Mouse (Mus musculus) intestine, postnatal 0 days (tissue): ENCODE data around the gene St6galnac4. TPM values are rescaled to one million over a fixed set of nuclear protein-coding genes. Genes with fewer than 3 reads are reported as not detected.
A peak's percentile ranks its signal among the peaks of the same experiment; 100 is the strongest.

ENCODE experiments used
- ATAC-seq: fragments of 200-750 bp; cut with Nextera tagmentation; 2 replicates; pipeline ENCODE4 v1.8.0; 2017; ENCODE audit warnings: mild to moderate bottlenecking, moderate TSS enrichment, moderate library complexity
- H3K27ac ChIP-seq: fragments of 300-500 bp; sonication (generic); 2 replicates; pipeline ENCODE4 v1.5.1; 2014; ENCODE audit warnings: mild to moderate bottlenecking, low read depth, low read length, moderate library complexity
- H3K27me3 ChIP-seq: fragments of 300-500 bp; sonication (generic); replicated peaks from 2 replicates; pipeline ENCODE4 v1.6.1; 2014; ENCODE audit warnings: low read length, mixed read lengths; ENCODE audit not compliant: control insufficient read depth, insufficient read depth
- H3K36me3 ChIP-seq: fragments of 300-500 bp; sonication (generic); 2 replicates; pipeline ENCODE4 v1.6.1; 2014; ENCODE audit warnings: mild to moderate bottlenecking, moderate library complexity; ENCODE audit not compliant: control insufficient read depth, insufficient read depth
- H3K4me1 ChIP-seq: fragments of 300-500 bp; sonication (generic); replicated peaks from 2 replicates; pipeline ENCODE4 v1.6.1; 2014; ENCODE audit warnings: antibody characterized with exemption, low read length, mixed read lengths; ENCODE audit not compliant: control insufficient read depth, insufficient read depth
- H3K4me2 ChIP-seq: fragments of 300-500 bp; sonication (generic); replicated peaks from 2 replicates; pipeline ENCODE4 v1.6.1; 2014; ENCODE audit warnings: low read depth, mild to moderate bottlenecking, moderate library complexity
- H3K4me3 ChIP-seq: fragments of 300-500 bp; sonication (generic); 2 replicates; pipeline ENCODE4 v1.5.1; 2014; ENCODE audit warnings: low read depth, low read length
- H3K9ac ChIP-seq: fragments of 300-500 bp; sonication (generic); 2 replicates; pipeline ENCODE4 v1.6.1; 2014; ENCODE audit warnings: mild to moderate bottlenecking, low read depth, low read length
- H3K9me3 ChIP-seq: fragments of 300-500 bp; sonication (generic); 2 replicates; pipeline ENCODE4 v1.6.1; 2016; ENCODE audit warnings: mixed run types; ENCODE audit not compliant: control insufficient read depth
- CTCF ChIP-seq: sonication (generic); IDR thresholded peaks from 2 replicates; pipeline ENCODE4 v1.5.1; 2016; ENCODE audit warnings: low read depth, mild to moderate bottlenecking, control low read depth, antibody characterized with exemption, moderate library complexity
- WGBS: fragments of 180-500 bp; shearing (Covaris S2); extraction: QIAGEN DNeasy Blood & Tissue Kit; methylation state at CpG from one replicate; pipeline ENCODE4 v1.1.7; 2014; 5-methylcytosine and 5-hydroxymethylcytosine counted together
- polyA plus RNA-seq: library from polyadenylated mRNA; unstranded; fragments of >200 nt; fragmentation: Nextera tagmentation; extraction: Ambion mirVana; gene quantifications from 2 replicates; pipeline ENCODE4 v1.2.1, GENCODE M21; 2015

St6galnac4 gene
- polyA plus RNA-seq, 1 experiment from 2014 or later: 6.6 TPM

GRCm38 (mm10) chr2:32631046-32631445, 44.2 kb downstream of the St6galnac4 start:
- Histone ChIP-seq H3K27ac (no peak overlapping the region), H3K36me3 (no peaks in the 10 kb centered on the region), H3K4me1 (0 out of 2 replicates have a peak, but pooled peaks cover 3% of the 10 kb centered on the region), H3K9me3 (no peaks in the 10 kb centered on the region), H3K4me2 (no peak overlapping the region), H3K27me3 (no peaks in the 10 kb centered on the region), H3K4me3 (no peak overlapping the region), H3K9ac (no peak overlapping the region)
- no peak for ATAC-seq
- no peak for TF ChIP-seq CTCF
- 87% methylated on average over 10 of the region's 10 CpGs for WGBS

- 52% methylated on average over 7 of the region's 7 CpGs for WGBS
Observed at GRCm38 (mm10) chr2:32631737-32632394, 45.0 kb downstream of the St6galnac4 start.

GRCm38 (mm10) chr2:32633660-32634059, 46.8 kb downstream of the St6galnac4 start:
- peak overlapping the region; percentile 18; the same call in 1 of the 2 replicates for H3K9ac ChIP-seq
- peak overlapping the region; percentile 57 for H3K27ac ChIP-seq
- 65% methylated on average over 5 of the region's 5 CpGs for WGBS

More at GRCm38 (mm10) chr2:32631737-32632394, 45.0 kb downstream of the St6galnac4 start:
- no peak overlapping the region for H3K4me3 ChIP-seq
- no peak overlapping the region for H3K27ac ChIP-seq
- H3K9me3 ChIP-seq: no peaks in the 10 kb centered on the region
- H3K4me1 ChIP-seq: no peaks in the 10 kb centered on the region
- no peaks in the 10 kb centered on the region for H3K27me3 ChIP-seq
- TF ChIP-seq CTCF: peak; percentile 97
- no peaks in the 10 kb centered on the region for H3K36me3 ChIP-seq
- no peak overlapping the region for H3K4me2 ChIP-seq
- H3K9ac ChIP-seq: no peak overlapping the region
- peak; percentile 41 for ATAC-seq

GRCm38 (mm10) chr2:32634277-32635105, 47.6 kb downstream of the St6galnac4 start:
- no peaks in the 10 kb centered on the region for H3K36me3 ChIP-seq
- H3K27me3 ChIP-seq: no peaks in the 10 kb centered on the region
- no peak for ATAC-seq
- H3K9me3 ChIP-seq: no peaks in the 10 kb centered on the region
- TF ChIP-seq CTCF: no peak
- H3K9ac ChIP-seq: no peak overlapping the region
- no peak overlapping the region for H3K27ac ChIP-seq
- no peak overlapping the region for H3K4me3 ChIP-seq
- no peak overlapping the region for H3K4me2 ChIP-seq
- 87% methylated on average over 10 of the region's 10 CpGs for WGBS
- H3K4me1 ChIP-seq: 0 out of 2 replicates have a peak, but pooled peaks cover 2% of the 10 kb centered on the region

More at GRCm38 (mm10) chr2:32633660-32634059, 46.8 kb downstream of the St6galnac4 start:
- ATAC-seq: no peak
- H3K4me1 ChIP-seq: 0 out of 2 replicates have a peak, but pooled peaks cover 2% of the 10 kb centered on the region
- no peaks in the 10 kb centered on the region for H3K9me3 ChIP-seq
- H3K27me3 ChIP-seq: no peaks in the 10 kb centered on the region
- no peak overlapping the region for H3K4me3 ChIP-seq
- H3K4me2 ChIP-seq: no peak overlapping the region
- H3K36me3 ChIP-seq: no peaks in the 10 kb centered on the region
- no peak for TF ChIP-seq CTCF

DNA sequence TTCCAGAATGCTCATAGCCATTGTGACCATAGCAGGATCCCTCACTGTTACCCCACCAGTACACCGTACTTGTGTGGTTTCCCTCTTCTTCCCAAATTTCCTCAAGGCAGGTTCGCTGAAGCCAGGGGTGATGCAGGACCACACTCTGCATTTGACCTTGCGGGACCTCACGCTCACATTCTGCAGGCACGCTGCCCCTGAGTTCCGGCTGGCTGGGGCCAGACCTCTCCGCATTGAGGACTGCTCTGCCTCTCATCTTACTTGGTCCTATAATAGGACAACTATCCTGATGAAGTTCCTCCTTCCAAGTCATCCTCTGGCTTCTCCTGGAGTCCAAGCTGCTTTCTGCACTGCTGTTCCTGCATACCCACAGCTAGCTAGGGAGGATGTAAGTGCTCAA, 49.7 kb downstream of the St6galnac4 start:
- Histone ChIP-seq H3K27me3 (no peaks in the 10 kb centered on the region), H3K4me2 (no peak overlapping the region), H3K4me3 (no peak overlapping the region), H3K9ac (no peak overlapping the region), H3K27ac (no peak overlapping the region), H3K9me3 (no peaks in the 10 kb centered on the region), H3K36me3 (no peaks in the 10 kb centered on the region), H3K4me1 (0 out of 2 replicates have a peak, but pooled peaks cover 2% of the 10 kb centered on the region)
- 81% methylated on average over 7 of the region's 7 CpGs for WGBS
- ATAC-seq: no peak
- no peak for TF ChIP-seq CTCF

- TF ChIP-seq CTCF: no peak
- H3K4me2 ChIP-seq: no peak overlapping the region
Observed at GRCm38 (mm10) chr2:32637778-32638281, 50.9 kb downstream of the St6galnac4 start.

More at GRCm38 (mm10) chr2:32637778-32638281, 50.9 kb downstream of the St6galnac4 start:
- Histone ChIP-seq H3K9me3 (no peaks in the 10 kb centered on the region), H3K4me3 (no peak overlapping the region), H3K4me1 (0 out of 2 replicates have a peak, but pooled peaks cover 2% of the 10 kb centered on the region), H3K27me3 (no peaks in the 10 kb centered on the region), H3K36me3 (no peaks in the 10 kb centered on the region), H3K27ac (0 out of 2 replicates have a peak overlapping the region, but pooled peaks have one; percentile 35), H3K9ac (no peak overlapping the region)
- ATAC-seq: 0 out of 2 replicates have a peak, but pooled peaks have one; percentile 31
- WGBS: 30% methylated on average over 11 of the region's 11 CpGs
